Mouse (Mus musculus) leukemia stem cell, adult 10-12 weeks (primary cell): ENCODE data around the gene Olfr938. TPM values are rescaled to one million over a fixed set of nuclear protein-coding genes. Genes with fewer than 3 reads are reported as not detected.

Experiments used
- polyA plus RNA-seq: library from polyadenylated mRNA; stranded (reverse); fragments of >175 nt; gene quantifications from 2 replicates; pipeline ENCODE4 v1.2.3, GENCODE M21; 2012; ENCODE audit warnings: low replicate concordance

Olfr938 gene
- not detected in 2 replicates for polyA plus RNA-seq

GRCm38 (mm10) chr9:39078787-39079186, at the start of gene Olfr938:
Olfr938 (minus strand) TSS chr9:39078887.

GRCm38 (mm10) chr9:39127831-39128230, 49.1 kb upstream of the Olfr938 start, which contains the start of gene Olfr27:
Olfr27 (plus strand) TSS chr9:39128131.

GRCm38 (mm10) chr9:39064851-39065250, 13.8 kb downstream of the Olfr938 start, which contains the start of gene Olfr937:
Olfr937 (minus strand) TSS chr9:39064951.

Other genes starting within 250 kb of the Olfr938 start
- not detected in 2 replicates for gene Olfr924, start 234.4 kb downstream of the Olfr938 start, polyA plus RNA-seq
- gene Olfr26, start 223.8 kb downstream of the Olfr938 start, polyA plus RNA-seq, result not detected in 2 replicates
- gene Olfr926, start 201.8 kb downstream of the Olfr938 start, polyA plus RNA-seq, result not detected in 2 replicates
- gene Olfr930, start 149.1 kb downstream of the Olfr938 start, polyA plus RNA-seq, result not detected in 2 replicates
- not detected in 2 replicates for gene Olfr933, start 106.6 kb downstream of the Olfr938 start, polyA plus RNA-seq
- not detected in 2 replicates for gene Olfr934, start 90.6 kb downstream of the Olfr938 start, polyA plus RNA-seq
- not detected in 2 replicates for gene Olfr935, start 79.2 kb downstream of the Olfr938 start, polyA plus RNA-seq
- gene Olfr146, start 55.5 kb downstream of the Olfr938 start, polyA plus RNA-seq, result not detected in 2 replicates
- not detected in 2 replicates for gene Olfr937, start 13.9 kb downstream of the Olfr938 start, polyA plus RNA-seq
- not detected in 2 replicates for gene Olfr27, start 49.2 kb upstream of the Olfr938 start, polyA plus RNA-seq
- gene Olfr943, start 87.4 kb upstream of the Olfr938 start, polyA plus RNA-seq, result 0.06 TPM in 1 of 2 replicates, not detected in the other
- not detected in 2 replicates for gene Olfr944, start 123.0 kb upstream of the Olfr938 start, polyA plus RNA-seq
- gene Olfr1537, start 171.1 kb upstream of the Olfr938 start, polyA plus RNA-seq, result not detected in 2 replicates
- gene Olfr945, start 197.9 kb upstream of the Olfr938 start, polyA plus RNA-seq, result not detected in 2 replicates
- not detected in 2 replicates for gene Olfr948, start 247.2 kb upstream of the Olfr938 start, polyA plus RNA-seq